Mouse (Mus musculus) liver, postnatal 0 days (tissue): ENCODE measurements around the gene Atf5.

Experiments used
- CTCF ChIP-seq: sonication (generic); IDR thresholded peaks from 2 replicates; pipeline ENCODE4 v1.5.1; 2016; ENCODE audit warnings: antibody characterized with exemption, low read depth
- EP300 ChIP-seq: IDR thresholded peaks from 2 replicates; pipeline ENCODE4 v1.6.1; 2016; ENCODE audit warnings: antibody characterized with exemption, low read depth, mild to moderate bottlenecking

DNA sequence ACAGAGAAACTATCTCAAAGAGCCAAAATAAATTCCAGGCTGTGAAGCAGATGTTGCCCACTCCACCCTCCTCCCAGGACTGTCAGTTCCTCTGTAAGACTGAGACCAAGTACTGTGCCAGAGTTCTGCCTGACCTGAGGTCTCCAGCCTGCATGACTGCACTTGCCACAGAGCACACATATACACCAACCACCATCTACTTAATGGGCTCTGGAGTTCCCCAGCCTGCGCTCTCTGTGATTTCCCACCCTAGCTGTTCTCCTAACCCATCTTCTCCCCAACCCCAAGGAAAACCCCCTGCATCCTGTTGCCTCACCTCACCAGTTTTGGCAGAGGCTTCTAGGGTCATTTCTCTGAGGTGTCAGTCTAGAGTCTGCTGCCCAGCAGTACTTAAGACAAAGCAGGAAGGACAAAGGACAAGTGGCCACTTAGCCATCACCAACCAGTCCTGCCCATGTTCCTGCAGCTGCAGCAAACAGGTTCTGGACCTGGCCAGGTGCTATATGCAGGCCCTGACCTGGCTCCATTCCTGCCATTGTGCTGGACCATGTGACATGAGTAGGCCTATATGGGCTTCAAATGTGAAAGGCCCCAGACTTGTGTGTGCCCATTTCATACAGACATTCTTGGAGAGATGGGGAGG is 19.0 kb upstream of the Atf5 start:
- TF ChIP-seq CTCF (no peak), EP300 (no peak)
